Mouse (Mus musculus) liver, postnatal 0 days (tissue): ENCODE measurements around the gene Rasgrf1. TPM values are rescaled to one million over a fixed set of nuclear protein-coding genes. Genes with fewer than 3 reads are reported as not detected.

ENCODE experiments used
- ATAC-seq: fragments of 200-750 bp; cut with Nextera tagmentation; 2 replicates; pipeline ENCODE4 v1.8.0; 2017; ENCODE audit warnings: mild to moderate bottlenecking, moderate library complexity
- DNase-seq: peaks from one replicate; pipeline ENCODE4 v3.0.0-alpha.2; 2016
- H3K27ac ChIP-seq: fragments of 300-500 bp; sonication (generic); 2 replicates; pipeline ENCODE4 v1.5.1; 2014; ENCODE audit warnings: antibody characterized with exemption, moderate library complexity, mild to moderate bottlenecking, low read depth
- H3K27me3 ChIP-seq: fragments of 300-500 bp; sonication (generic); 2 replicates; pipeline ENCODE4 v1.6.1; 2014; ENCODE audit warnings: low read length, control low read depth, mixed read lengths; ENCODE audit not compliant: insufficient read depth
- H3K36me3 ChIP-seq: fragments of 300-500 bp; sonication (generic); replicated peaks from 2 replicates; pipeline ENCODE4 v1.6.1; 2014; ENCODE audit warnings: mild to moderate bottlenecking, control low read depth, low read length, moderate library complexity, mixed read lengths; ENCODE audit not compliant: insufficient read depth
- H3K4me1 ChIP-seq: fragments of 300-500 bp; sonication (generic); 2 replicates; pipeline ENCODE4 v1.6.1; 2014; ENCODE audit warnings: antibody characterized with exemption, mild to moderate bottlenecking, control low read depth; ENCODE audit not compliant: insufficient read depth
- H3K4me2 ChIP-seq: fragments of 300-500 bp; sonication (generic); 2 replicates; pipeline ENCODE4 v1.6.1; 2014; ENCODE audit warnings: low read depth, mild to moderate bottlenecking, low read length, moderate library complexity, mixed read lengths
- H3K4me3 ChIP-seq: fragments of 300-500 bp; sonication (generic); 2 replicates; pipeline ENCODE4 v1.5.1; 2014; ENCODE audit warnings: low read depth, low read length
- H3K9ac ChIP-seq: fragments of 300-500 bp; sonication (generic); replicated peaks from 2 replicates; pipeline ENCODE4 v1.6.1; 2014; ENCODE audit warnings: mild to moderate bottlenecking, moderate library complexity
- H3K9me3 ChIP-seq: fragments of 300-500 bp; sonication (generic); 2 replicates; pipeline ENCODE4 v1.6.1; 2016; ENCODE audit warnings: mild to moderate bottlenecking, control low read depth, low read length, mixed read lengths
- CTCF ChIP-seq: sonication (generic); IDR thresholded peaks from 2 replicates; pipeline ENCODE4 v1.5.1; 2016; ENCODE audit warnings: antibody characterized with exemption, low read depth
- EP300 ChIP-seq: IDR thresholded peaks from 2 replicates; pipeline ENCODE4 v1.6.1; 2016; ENCODE audit warnings: antibody characterized with exemption, low read depth, mild to moderate bottlenecking
- WGBS: fragments of 180-500 bp; shearing (Covaris S2); extraction: QIAGEN DNeasy Blood & Tissue Kit; methylation state at CpG from one replicate; pipeline ENCODE4 v1.1.7; 2014; ENCODE audit not compliant: insufficient replicate concordance; 5-methylcytosine and 5-hydroxymethylcytosine counted together
- polyA plus RNA-seq: library from polyadenylated mRNA; unstranded; fragments of >200 nt; fragmentation: Nextera tagmentation; extraction: Ambion mirVana; gene quantifications from 2 replicates; pipeline ENCODE4 v1.2.1, GENCODE M21; 2015

Rasgrf1 gene
- polyA plus RNA-seq, 1 experiment from 2014 or later = 0.05 TPM

GRCm38 (mm10) chr9:89970271-89970670, 60.6 kb downstream of the Rasgrf1 start:
- ATAC-seq = no peak
- DNase-seq = no peak
- H3K4me3 ChIP-seq = no peak overlapping the region
- H3K9me3 ChIP-seq = no peaks in the 10 kb centered on the region
- H3K36me3 ChIP-seq = no peaks in the 10 kb centered on the region
- no peaks in the 10 kb centered on the region for H3K27me3 ChIP-seq
- no peak overlapping the region for H3K27ac ChIP-seq
- H3K4me1 ChIP-seq = no peaks in the 10 kb centered on the region
- no peak overlapping the region for H3K4me2 ChIP-seq
- WGBS = 85% methylated on average over 10 of the region's 10 CpGs
- TF ChIP-seq EP300 (no peak), CTCF (no peak)
- no peak overlapping the region for H3K9ac ChIP-seq

GRCm38 (mm10) chr9:89970886-89971486, 61.3 kb downstream of the Rasgrf1 start:
- DNase-seq (no peak), ATAC-seq (no peak)
- TF ChIP-seq CTCF = no peak
- TF ChIP-seq EP300 = no peak
- no peak overlapping the region for H3K27ac ChIP-seq
- no peaks in the 10 kb centered on the region for H3K4me1 ChIP-seq
- H3K4me2 ChIP-seq = no peak overlapping the region
- H3K9ac ChIP-seq = no peak overlapping the region
- WGBS = 54% methylated on average over 11 of the region's 11 CpGs
- no peaks in the 10 kb centered on the region for H3K36me3 ChIP-seq
- no peaks in the 10 kb centered on the region for H3K9me3 ChIP-seq
- H3K27me3 ChIP-seq = no peaks in the 10 kb centered on the region
- H3K4me3 ChIP-seq = no peak overlapping the region

GRCm38 (mm10) chr9:89972321-89972720, 62.6 kb downstream of the Rasgrf1 start:
- Histone ChIP-seq H3K36me3 (no peaks in the 10 kb centered on the region), H3K27ac (no peak overlapping the region), H3K4me3 (no peak overlapping the region), H3K4me1 (no peaks in the 10 kb centered on the region), H3K4me2 (no peak overlapping the region), H3K9me3 (no peaks in the 10 kb centered on the region), H3K9ac (no peak overlapping the region), H3K27me3 (no peaks in the 10 kb centered on the region)
- DNase-seq (no peak), ATAC-seq (no peak)
- TF ChIP-seq CTCF (no peak), EP300 (no peak)
- WGBS = 33% methylated on average over 3 of the region's 3 CpGs

GRCm38 (mm10) chr9:89973856-89974255, 64.1 kb downstream of the Rasgrf1 start:
- Histone ChIP-seq H3K9me3 (no peaks in the 10 kb centered on the region), H3K27me3 (no peaks in the 10 kb centered on the region), H3K4me2 (no peak overlapping the region), H3K36me3 (no peaks in the 10 kb centered on the region), H3K4me3 (no peak overlapping the region), H3K4me1 (no peaks in the 10 kb centered on the region), H3K27ac (no peak overlapping the region), H3K9ac (no peak overlapping the region)
- ATAC-seq = no peak
- DNase-seq = no peak
- TF ChIP-seq EP300 (no peak), CTCF (peak; percentile 29; the same call in 1 of the 2 replicates)
- WGBS = 30% methylated on average over 5 of the region's 5 CpGs

GRCm38 (mm10) chr9:89974463-89974931, 64.8 kb downstream of the Rasgrf1 start:
- DNase-seq (no peak), ATAC-seq (no peak)
- no peaks in the 10 kb centered on the region for H3K4me1 ChIP-seq
- H3K36me3 ChIP-seq = no peaks in the 10 kb centered on the region
- TF ChIP-seq EP300 (no peak), CTCF (no peak)
- no peak overlapping the region for H3K4me3 ChIP-seq
- no peak overlapping the region for H3K4me2 ChIP-seq
- H3K9me3 ChIP-seq = no peaks in the 10 kb centered on the region
- H3K27me3 ChIP-seq = no peaks in the 10 kb centered on the region
- no peak overlapping the region for H3K9ac ChIP-seq
- H3K27ac ChIP-seq = no peak overlapping the region
- 70% methylated on average over 10 of the region's 10 CpGs for WGBS

- Histone ChIP-seq H3K36me3 (no peaks in the 10 kb centered on the region), H3K9me3 (no peaks in the 10 kb centered on the region), H3K4me1 (no peaks in the 10 kb centered on the region), H3K4me2 (no peak overlapping the region), H3K4me3 (no peak overlapping the region), H3K9ac (no peak overlapping the region), H3K27ac (no peak overlapping the region), H3K27me3 (no peaks in the 10 kb centered on the region)
- DNase-seq (no peak), ATAC-seq (no peak)
- no peak for TF ChIP-seq EP300
- TF ChIP-seq CTCF = no peak
- 73% methylated on average over 6 of the region's 6 CpGs for WGBS
These were observed 66.7 kb downstream of the Rasgrf1 start for GRCm38 (mm10) chr9:89976366-89976940.
